ENCODE assay signal across 19 mouse cellular contexts in the genomic region with DNA sequence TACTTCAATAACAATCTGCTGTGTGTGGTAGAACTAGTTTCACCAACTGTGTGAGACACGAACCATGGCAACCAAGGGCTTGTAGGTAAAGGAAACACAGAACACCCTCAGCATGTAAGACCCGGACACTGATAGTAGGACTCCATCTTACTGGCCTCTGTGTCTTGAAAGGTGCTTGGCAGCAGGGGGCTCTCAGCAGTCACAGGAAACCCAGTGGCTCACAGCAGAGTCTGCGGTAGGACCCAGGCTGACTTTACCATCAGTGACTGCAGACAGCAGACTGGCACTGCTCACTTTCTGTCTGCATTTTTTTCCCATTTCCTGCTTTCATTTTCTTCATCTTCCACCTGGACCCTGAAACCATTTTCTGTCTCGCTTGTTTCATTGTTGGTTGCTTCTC. TPM values are rescaled to one million over a fixed set of nuclear protein-coding genes. Genes with fewer than 3 reads are reported as not detected.
DNase-seq lines count a peak whose midpoint lies in the region; ATAC-seq and TF ChIP-seq lines count a peak whose summit lies in the region.
"Had no signal": no experiment of that assay in that cellular context is flagged by ENCODE, and none has a peak within 500 bp of the region (broad histone marks: within the 10 kb centered on the region; RNA-seq: fewer than 3 reads in every experiment).

No protein-coding gene starts in this region.

- no peaks in the 10 kb centered on the region for H3K4me1 ChIP-seq in lung, postnatal 0 days (ENCODE audit: insufficient read depth, low read depth, low read length)
- peaks cover 2% of the 10 kb centered on the region; the same call in 1 of the 2 replicates for H3K4me1 ChIP-seq in heart, adult 2 months (ENCODE audit: control insufficient read depth, insufficient read depth, low read length)
- H3K4me1 ChIP-seq: hindbrain, embryonic 13.5 days; limb, embryonic 10.5 days; midbrain, embryonic 10.5 days; neural tube, embryonic 13.5 days had no signal

- H3K27ac ChIP-seq in lung, postnatal 0 days (ENCODE audit: low read length): no peak overlapping the region
- H3K27ac ChIP-seq in heart, adult 2 months: no peak overlapping the region
- H3K27ac ChIP-seq: hindbrain, embryonic 13.5 days; left cerebral cortex, adult 2 months; limb, embryonic 10.5 days; liver, embryonic 12.5 days; midbrain, embryonic 10.5 days; neural tube, embryonic 13.5 days had no signal

- no peak for ATAC-seq in lung, postnatal 0 days
- ATAC-seq in activated CD4-positive, CD25-positive, alpha-beta regulatory T cell, adult 4 months: peak; percentile 44
- ATAC-seq: intestine, embryonic 16.5 days; liver, embryonic 12.5 days had no signal

- H3K27me3 ChIP-seq in lung, postnatal 0 days (replicated peaks; ENCODE audit: insufficient read depth, low read length): no peaks in the 10 kb centered on the region
- no peaks in the 10 kb centered on the region for H3K27me3 ChIP-seq in splenic B cell, adult 2 months (ENCODE audit: control insufficient read depth, insufficient read depth, low read length, poor library complexity, severe bottlenecking)
- no peaks in the 10 kb centered on the region for H3K27me3 ChIP-seq in heart, adult 2 months (ENCODE audit: control insufficient read depth, insufficient read depth, low read length)
- H3K27me3 ChIP-seq: hindbrain, embryonic 13.5 days; neural tube, embryonic 13.5 days had no signal

- TF ChIP-seq POLR2A in heart, adult 2 months (IDR thresholded peaks at IDR 0.05; ENCODE audit: insufficient read depth, low read depth, low read length): no peak

- H3K4me2 ChIP-seq in lung, postnatal 0 days (replicated peaks; ENCODE audit: low read depth, low read length): no peak overlapping the region
- H3K4me2 ChIP-seq: hindbrain, embryonic 13.5 days; liver, embryonic 12.5 days; neural tube, embryonic 13.5 days had no signal

- peaks cover 5% of the 10 kb centered on the region; the same call in 1 of the 2 replicates for H3K9me3 ChIP-seq in lung, postnatal 0 days (ENCODE audit: low read length)
- H3K9me3 ChIP-seq: hindbrain, embryonic 13.5 days; limb, embryonic 10.5 days; neural tube, embryonic 13.5 days had no signal

- no peaks in the 10 kb centered on the region for H3K36me3 ChIP-seq in lung, postnatal 0 days (ENCODE audit: insufficient read depth, low read length)
- no peaks in the 10 kb centered on the region for H3K36me3 ChIP-seq in splenic B cell, adult 2 months (ENCODE audit: control insufficient read depth, insufficient read depth, low read length, poor library complexity, severe bottlenecking)
- no peaks in the 10 kb centered on the region for H3K36me3 ChIP-seq in heart, adult 2 months (ENCODE audit: control insufficient read depth, insufficient read depth, low read length)
- H3K36me3 ChIP-seq: hindbrain, embryonic 13.5 days; limb, embryonic 10.5 days; liver, embryonic 12.5 days; midbrain, embryonic 10.5 days; neural tube, embryonic 13.5 days had no signal

- no peak overlapping the region for H3K4me3 ChIP-seq in lung, postnatal 0 days (ENCODE audit: low read depth, low read length)
- no peak overlapping the region for H3K4me3 ChIP-seq in heart, adult 2 months
- H3K4me3 ChIP-seq: hindbrain, embryonic 13.5 days; left cerebral cortex, adult 2 months; limb, embryonic 10.5 days; liver, embryonic 12.5 days; midbrain, embryonic 10.5 days; neural tube, embryonic 13.5 days had no signal

- 75% methylated on average over 4 of the region's 4 CpGs for WGBS in lung, postnatal 0 days
- 81% methylated on average over 4 of the region's 4 CpGs for WGBS in heart, adult 2 months

- peak; percentile 21; the same call in 1 of the 2 replicates for TF ChIP-seq CTCF in lung, postnatal 0 days (IDR thresholded peaks at IDR 0.05)
- no peak for TF ChIP-seq CTCF in heart, adult 2 months (IDR thresholded peaks at IDR 0.05)

- intact Hi-C loops in heart, postnatal 10 days (cut with DNase I): no loop called here
- intact Hi-C loops in heart, adult 2 months (cut with DNase I): no loop called here

- no peak for TF ChIP-seq EP300 in lung, postnatal 0 days (IDR thresholded peaks at IDR 0.05)
- TF ChIP-seq EP300 in heart, adult 2 months (IDR thresholded peaks at IDR 0.05; ENCODE audit: insufficient read depth, low read depth, low read length): no peak

- H3K9ac ChIP-seq in lung, postnatal 0 days (replicated peaks; ENCODE audit: low read depth): no peak overlapping the region
- no peak overlapping the region for H3K9ac ChIP-seq in heart, adult 2 months (ENCODE audit: low read depth, low read length)
- H3K9ac ChIP-seq: hindbrain, embryonic 13.5 days; liver, embryonic 12.5 days; neural tube, embryonic 13.5 days had no signal

- H3K79me2 ChIP-seq in heart, adult 2 months (replicated peaks; ENCODE audit: control insufficient read depth, insufficient read depth, low read length): no peaks in the 10 kb centered on the region

- no peak for DNase-seq in lung, postnatal 0 days (ENCODE audit: low spot score)
- DNase-seq in lung, postnatal 4 days: no peak
- peak; percentile 43 for DNase-seq in splenic B cell, adult 2 months (ENCODE audit: low read depth, low spot score)
- peak; percentile 73 for DNase-seq in thymus, postnatal 4 days
- no peak for DNase-seq in heart, postnatal 10 days
- DNase-seq in heart, adult 2 months: no peak
- no peak for DNase-seq in kidney, adult 18-20 months
- DNase-seq: adrenal gland, postnatal 25 days; cerebellum, adult 9-11 months; kidney, postnatal 14 days; right cerebral cortex, postnatal 25 days had no signal

RNA-seq across cellular contexts. Expression of a gene that starts 44.7 kb away (rescaled TPM):
- polyA plus RNA-seq in lung, postnatal 0 days (2015; fragmentation: Nextera tagmentation; extraction: Ambion mirVana): 4.6 and 6.3 TPM in 2 replicates
- polyA plus RNA-seq in activated CD4-positive, CD25-positive, alpha-beta regulatory T cell, adult 4 months (2017; shearing (Covaris generic)): 100 to 1,000 TPM; 124 to 153 TPM
- 1 to 10 TPM; 2.8 to 3.9 TPM for total RNA-seq in heart, postnatal 10 days (2021)
- total RNA-seq in heart, adult 2 months (2021): 1 to 10 TPM; 1.6 to 2.1 TPM
- 2.1 TPM in 2 replicates for polyA plus RNA-seq in heart, adult 2 months (2012; rRNA removed)

Comparison
In these comparisons a context has a peak if more than half of its experiments do, and no peak if none do; other contexts are left out.
1. DNase-seq: peak in splenic B cell, adult 2 months (single experiment) and thymus, postnatal 4 days (single experiment); none in lung, postnatal 0 days (single experiment), lung, postnatal 4 days (0 of 2), heart, postnatal 10 days (0 of 2), heart, adult 2 months (0 of 2) and kidney, adult 18-20 months (single experiment).
2. RNA of a gene that starts 44.7 kb away (polyA plus RNA-seq): 124 to 153 TPM in activated CD4-positive, CD25-positive, alpha-beta regulatory T cell, adult 4 months; 4.6 to 6.3 TPM in lung, postnatal 0 days and 2.1 TPM in heart, adult 2 months; every median in the first group is over 10 times any median in the second.